Mouse (Mus musculus): ENCODE data around the gene Itih2. TPM values are rescaled to one million over a fixed set of nuclear protein-coding genes. Genes with fewer than 3 reads are reported as not detected.

The Itih2 gene
- total and polyA plus RNA-seq, 3 experiments: not detected

- Histone ChIP-seq H3K9ac (ENCODE audit: control insufficient read depth, low read depth, low read length, poor library complexity, severe bottlenecking) (no peak overlapping the region), H3K27me3 (ENCODE audit: control insufficient read depth in 1 of 2, insufficient read depth in 2 of 2, low read length in 2 of 2) (no peaks in the 10 kb centered on the region), H3K79me2 (ENCODE audit: control insufficient read depth, insufficient read depth, low read length, poor library complexity) (no peaks in the 10 kb centered on the region), H3K27ac (ENCODE audit: control insufficient read depth, low read depth, low read length) (no peak overlapping the region), H3K4me1 (ENCODE audit: control insufficient read depth in 1 of 2, insufficient read depth in 2 of 2, low read length in 2 of 2) (no peaks in the 10 kb centered on the region), H3K36me3 (ENCODE audit: control insufficient read depth in 1 of 2, insufficient read depth in 2 of 2, low read length in 2 of 2) (no peaks in the 10 kb centered on the region), H3K4me3 (ENCODE audit: control insufficient read depth in 1 of 2, insufficient read depth in 1 of 2, low read depth in 2 of 2, low read length in 2 of 2) (0 out of 4 replicates have a peak overlapping the region, but pooled peaks of 1 of the 2 experiments have one; percentile 0), H3K9me3 (replicated peaks; ENCODE audit: insufficient read depth, low read length) (no peaks in the 10 kb centered on the region)
- peak; percentile 79 for DNase-seq (ENCODE audit: low read depth, low spot score)
- TF ChIP-seq USF1 (IDR thresholded peaks at IDR 0.05; ENCODE audit: low read depth, low read length) (no peak), POLR2AphosphoS5 (IDR thresholded peaks at IDR 0.05; ENCODE audit: borderline replicate concordance, low read depth, low read length) (no peak), SMC3 (IDR thresholded peaks at IDR 0.05; ENCODE audit: low read depth, low read length) (peak; percentile 90), GABPA (IDR thresholded peaks at IDR 0.05; ENCODE audit: low read depth, low read length) (no peak), MXI1 (IDR thresholded peaks at IDR 0.05; ENCODE audit: low read depth, low read length) (0 out of 2 replicates have a peak, but pooled peaks have one; percentile 13), POLR2AphosphoS2 (IDR thresholded peaks at IDR 0.05; ENCODE audit: low read length) (no peak), MAFK (IDR thresholded peaks at IDR 0.05; ENCODE audit: borderline replicate concordance, low read depth, low read length) (no peak), JUND (IDR thresholded peaks at IDR 0.05; ENCODE audit: low read depth, low read length) (no peak), EP300 (IDR thresholded peaks at IDR 0.05; ENCODE audit: low read depth in 1 of 2, low read length in 2 of 2) (no peak), MYB (IDR thresholded peaks at IDR 0.05; ENCODE audit: low read depth, low read length) (no peak), TBP (IDR thresholded peaks at IDR 0.05; ENCODE audit: low read depth, low read length) (no peak), CHD1 (IDR thresholded peaks at IDR 0.05; ENCODE audit: low read depth, low read length) (no peak), GATA1 (IDR thresholded peaks at IDR 0.05; ENCODE audit: low read depth, low read length) (no peak), BHLHE40 (IDR thresholded peaks at IDR 0.05; ENCODE audit: borderline replicate concordance, low read depth, low read length) (no peak), E2F4 (IDR thresholded peaks at IDR 0.05; ENCODE audit: borderline replicate concordance, low read depth, low read length) (no peak), ZMIZ1 (IDR thresholded peaks at IDR 0.05; ENCODE audit: low read depth, low read length) (no peak), TAL1 (IDR thresholded peaks at IDR 0.05; ENCODE audit: low read length) (no peak), ZNF384 (IDR thresholded peaks at IDR 0.05; ENCODE audit: low read depth, low read length) (no peak), ETS1 (IDR thresholded peaks at IDR 0.05; ENCODE audit: low read depth, low read length) (no peak), MAX (IDR thresholded peaks at IDR 0.05; ENCODE audit: low read length) (0 out of 2 replicates have a peak, but pooled peaks have one; percentile 40), RAD21 (IDR thresholded peaks at IDR 0.05; ENCODE audit: low read depth, low read length) (peak; percentile 79), CTCF (IDR thresholded peaks at IDR 0.05 in 2 of 3, conservative IDR thresholded peaks at IDR 0.05 in 1 of 3; ENCODE audit: control insufficient read depth in 1 of 3, insufficient read depth in 1 of 3, low read depth in 2 of 3, low read length in 3 of 3, poor library complexity in 1 of 3, severe bottlenecking in 1 of 3) (peak; percentile 73 to 92 (median 91)), TCF12 (IDR thresholded peaks at IDR 0.05; ENCODE audit: low read depth, low read length) (no peak), NELFE (IDR thresholded peaks at IDR 0.05; ENCODE audit: low read depth, low read length) (no peak), ZKSCAN1 (IDR thresholded peaks at IDR 0.05; ENCODE audit: low read depth, low read length) (no peak), ELF1 (IDR thresholded peaks at IDR 0.05; ENCODE audit: low read depth, low read length) (no peak), KAT2A (conservative IDR thresholded peaks at IDR 0.05; ENCODE audit: low read depth, low read length) (no peak), NRF1 (IDR thresholded peaks at IDR 0.05; ENCODE audit: insufficient read depth, low read depth, low read length, poor library complexity, severe bottlenecking) (no peak), SIN3A (IDR thresholded peaks at IDR 0.05; ENCODE audit: low read length) (no peak), MAZ (IDR thresholded peaks at IDR 0.05; ENCODE audit: low read depth, low read length) (no peak), RCOR1 (IDR thresholded peaks at IDR 0.05; ENCODE audit: low read depth, low read length) (no peak), HCFC1 (IDR thresholded peaks at IDR 0.05; ENCODE audit: low read depth, low read length) (no peak), MEF2A (IDR thresholded peaks at IDR 0.05; ENCODE audit: extremely low read depth, insufficient replicate concordance, low read depth, low read length, poor library complexity, severe bottlenecking) (no peak), USF2 (IDR thresholded peaks at IDR 0.05; ENCODE audit: borderline replicate concordance in 1 of 2, insufficient read depth in 1 of 2, low read depth in 1 of 2, low read length in 2 of 2) (no peak), UBTF (IDR thresholded peaks at IDR 0.05; ENCODE audit: borderline replicate concordance, insufficient read depth, low read depth, low read length) (no peak), CHD2 (IDR thresholded peaks at IDR 0.05; ENCODE audit: low read length) (no peak), POLR2A (IDR thresholded peaks at IDR 0.05; ENCODE audit: control insufficient read depth in 1 of 2, insufficient read depth in 1 of 2, low read depth in 1 of 2, low read length in 2 of 2, poor library complexity in 1 of 2) (no peak), MYC (IDR thresholded peaks at IDR 0.05; ENCODE audit: low read depth, low read length) (no peak)
Observed at GRCm38 (mm10) chr2:10101180-10101579, 30.0 kb downstream of the Itih2 start.

Data from MEL (cell line).